Mouse (Mus musculus) kidney, postnatal 36 days (tissue): Measurements from ENCODE around the gene Thap2.

Experiments used
- DNase-seq, 2 experiments: peaks; one replicate each; pipeline ENCODE4 v3.0.0; 2021 to 2022; ENCODE audit warnings: mixed read lengths in 2 of 2

Thap2 gene

DNA sequence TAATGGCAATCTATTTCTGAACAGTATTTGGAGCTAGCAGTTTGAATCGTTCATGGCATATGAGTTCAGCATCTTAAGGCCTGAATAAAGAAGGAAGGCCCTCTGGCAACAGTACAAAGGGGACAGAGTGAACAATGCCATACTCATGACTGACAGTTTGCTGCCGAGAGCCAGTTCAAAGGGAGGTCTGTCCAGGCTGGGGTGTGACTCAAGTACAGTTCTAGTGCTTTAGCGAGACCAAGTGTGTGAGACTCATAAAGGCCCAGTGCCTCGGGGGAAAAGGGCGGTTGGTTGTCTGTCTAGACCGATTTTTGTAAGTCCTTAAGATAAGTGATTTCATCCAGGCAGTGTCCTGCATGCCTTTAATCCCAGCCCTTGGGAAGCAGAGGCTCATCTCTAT lies 29.7 kb downstream of the Thap2 start:
- no peak for DNase-seq

GRCm38 (mm10) chr10:115350810-115351397 lies 33.3 kb downstream of the Thap2 start:
- DNase-seq = no peak

GRCm38 (mm10) chr10:115349509-115349908 lies 34.7 kb downstream of the Thap2 start:
- DNase-seq = peak; percentile 53 to 65

DNA sequence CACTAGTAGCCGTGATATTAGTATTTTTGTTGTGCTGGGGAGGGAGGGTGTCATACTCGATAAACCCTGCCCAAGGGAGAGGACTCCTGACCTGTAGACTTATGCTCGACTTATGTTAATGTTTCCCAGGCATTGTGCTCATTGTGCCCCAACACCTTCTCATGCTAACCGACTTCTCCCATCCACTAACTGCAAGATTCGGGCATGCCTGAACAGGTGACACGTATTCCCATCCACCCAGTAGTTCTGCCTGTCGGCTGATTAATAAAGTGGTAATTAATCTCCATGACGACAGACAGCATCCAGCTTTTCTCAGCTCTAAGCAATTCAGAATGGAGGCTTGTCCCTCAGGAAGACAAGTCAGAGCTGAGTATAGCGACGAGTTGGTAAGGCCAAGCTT lies 35.2 kb downstream of the Thap2 start:
- DNase-seq = peak in 1 of 2 experiments; percentile 44

- DNase-seq = no peak
Measured at GRCm38 (mm10) chr10:115348131-115348530, 36.1 kb downstream of the Thap2 start.

- DNase-seq = no peak
Measured at GRCm38 (mm10) chr10:115346444-115346843, 37.8 kb downstream of the Thap2 start.

GRCm38 (mm10) chr10:115342771-115343425 lies 41.3 kb downstream of the Thap2 start:
- DNase-seq = no peak

DNA sequence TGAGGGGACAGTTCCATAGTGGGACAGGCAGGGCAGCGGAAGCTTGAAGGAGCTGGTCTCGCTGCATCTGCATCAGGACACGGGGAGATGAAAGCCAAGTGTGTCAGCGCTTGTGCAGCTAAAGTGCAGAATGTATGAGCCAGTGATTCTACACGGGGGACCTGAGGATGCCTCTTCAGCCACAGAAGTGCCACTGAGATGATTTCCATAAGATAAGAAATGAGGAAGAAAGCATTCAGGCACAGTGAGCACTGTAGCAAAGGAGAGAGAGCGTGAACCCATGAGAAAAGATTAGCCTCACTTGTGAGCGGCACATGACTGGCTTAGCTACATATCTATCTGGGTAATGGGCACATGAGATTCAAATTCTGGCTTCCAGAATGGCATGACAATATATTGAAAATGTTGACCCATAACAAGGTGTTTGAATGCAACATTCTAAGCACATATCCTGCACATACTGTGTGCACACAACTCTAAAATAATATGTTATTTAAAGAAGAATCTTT lies 44.4 kb downstream of the Thap2 start:
- no peak for DNase-seq

- no peak for DNase-seq
Measured at GRCm38 (mm10) chr10:115336901-115337300, 47.3 kb downstream of the Thap2 start.

DNA sequence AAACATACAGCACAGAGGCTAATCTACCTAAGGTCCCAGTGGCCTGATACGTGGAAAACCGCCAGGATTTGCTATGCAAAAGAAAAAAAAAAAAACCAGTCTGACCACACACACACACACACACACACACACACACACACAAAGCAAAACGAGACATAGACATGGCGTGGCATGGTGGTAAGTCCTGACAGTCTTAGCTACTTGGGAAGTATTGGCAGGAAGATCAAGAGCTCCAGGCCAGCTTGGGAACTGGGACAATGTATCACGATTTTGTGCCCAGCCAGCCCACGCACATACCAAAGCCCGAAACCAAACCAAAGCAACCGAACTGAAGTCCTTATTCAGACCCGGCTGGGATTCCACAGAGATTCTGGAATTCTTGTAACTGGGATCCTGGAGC lies 50.7 kb downstream of the Thap2 start:
- DNase-seq = no peak

DNA sequence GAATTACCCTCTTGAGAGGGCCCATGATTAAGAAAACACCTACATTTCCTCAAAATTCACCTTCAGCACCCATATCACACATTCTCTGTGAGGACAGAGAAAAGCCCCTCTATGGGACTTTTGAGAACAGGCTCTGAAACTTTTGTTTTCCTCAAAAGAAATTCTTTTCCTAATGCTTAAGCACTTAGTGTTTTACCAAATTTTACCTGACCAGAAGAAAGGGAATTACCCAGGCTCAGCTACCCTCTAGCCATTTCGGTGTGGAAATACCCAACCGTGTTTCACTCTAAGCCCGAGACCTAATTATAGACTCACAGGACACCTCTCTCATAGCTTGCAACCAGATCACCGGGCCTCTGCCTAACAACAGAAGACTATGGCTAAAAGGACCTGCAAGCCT lies 51.2 kb downstream of the Thap2 start:
- no peak for DNase-seq

- no peak for DNase-seq
Measured at GRCm38 (mm10) chr10:115332420-115332952, 51.8 kb downstream of the Thap2 start.

DNA sequence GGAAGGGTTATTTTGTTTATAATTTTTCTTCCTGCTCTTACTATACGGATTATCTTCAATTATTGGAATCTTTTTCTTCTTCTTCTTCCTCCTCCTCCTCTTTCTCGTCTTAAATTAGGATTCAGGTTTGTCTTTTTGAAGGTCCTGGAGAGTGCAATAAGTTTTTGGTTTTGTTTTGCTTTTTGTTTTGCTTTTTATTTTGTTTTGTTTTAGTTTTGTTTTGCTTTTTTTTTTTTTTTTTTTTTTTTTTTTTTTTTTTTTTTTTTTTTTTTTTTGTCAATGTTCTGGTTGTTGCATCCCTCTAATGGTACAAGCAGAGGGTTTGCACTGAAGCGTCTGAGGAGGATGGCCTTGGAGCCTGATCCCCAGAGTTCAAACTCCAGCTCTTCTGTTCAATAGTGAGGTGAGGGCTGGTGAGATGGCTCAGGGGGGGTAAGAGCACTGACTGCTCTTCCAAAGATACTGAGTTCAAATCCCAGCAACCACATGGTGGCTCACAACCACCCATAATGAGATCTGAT lies 55.2 kb downstream of the Thap2 start:
- no peak for DNase-seq

DNA sequence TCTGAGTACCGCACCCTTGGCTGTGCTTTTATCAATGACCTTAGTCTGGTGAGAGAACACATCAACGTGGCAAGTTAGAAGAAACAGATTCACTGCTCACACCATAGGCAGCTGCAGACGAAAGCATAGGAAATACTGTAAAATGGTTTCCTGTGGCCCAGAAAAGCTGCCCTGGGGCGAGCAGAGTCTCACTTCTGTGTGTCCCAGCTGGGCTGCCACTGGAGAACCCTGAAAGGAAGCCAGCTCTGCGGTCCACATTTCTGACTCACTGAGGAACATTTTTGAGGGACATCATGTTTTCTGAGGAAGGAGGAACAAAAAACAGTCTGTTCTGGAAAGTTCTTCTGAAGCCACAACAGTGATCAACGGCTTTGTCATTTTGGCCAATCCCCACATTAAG lies 55.7 kb downstream of the Thap2 start:
- DNase-seq = peak; percentile 31 to 60

DNA sequence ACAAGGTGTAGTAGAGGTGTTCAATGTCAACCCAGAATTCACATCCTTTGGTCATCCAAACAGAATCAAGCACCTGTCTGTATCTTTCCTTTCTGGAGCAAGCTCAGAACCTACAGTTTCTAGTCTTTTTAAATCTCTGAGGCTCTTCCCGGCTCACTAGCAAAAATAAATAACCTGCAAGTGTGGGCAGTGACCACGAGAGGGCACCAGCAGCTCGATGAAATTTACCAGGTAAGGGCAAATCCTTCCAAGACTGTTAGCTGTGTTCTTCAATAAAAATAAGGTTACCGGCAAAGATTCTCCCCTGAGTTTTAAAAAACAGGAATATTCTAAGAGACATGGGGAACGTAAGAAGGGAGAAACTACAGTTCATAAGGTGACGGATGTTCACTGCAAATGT lies 60.9 kb downstream of the Thap2 start:
- DNase-seq = peak; percentile 71 to 87

GRCm38 (mm10) chr10:115321317-115322035 lies 62.8 kb downstream of the Thap2 start:
- DNase-seq = no peak
